Mouse (Mus musculus) kidney, adult 2 months (tissue): ENCODE data around the gene Vsx1.

Source experiments
- CTCF ChIP-seq: fragments of 200-500 bp; conservative IDR thresholded peaks from 2 replicates; pipeline ENCODE4 v1.5.1; 2011; ENCODE audit warnings: low read depth, mild to moderate bottlenecking, control low read depth, low read length, moderate library complexity, mixed read lengths; ENCODE audit not compliant: insufficient read depth, insufficient read length
- POLR2A ChIP-seq: fragments of 200-500 bp; IDR thresholded peaks from one replicate; pipeline ENCODE4 v1.6.1; 2011; ENCODE audit warnings: low read depth, low read length, control low read depth

DNA sequence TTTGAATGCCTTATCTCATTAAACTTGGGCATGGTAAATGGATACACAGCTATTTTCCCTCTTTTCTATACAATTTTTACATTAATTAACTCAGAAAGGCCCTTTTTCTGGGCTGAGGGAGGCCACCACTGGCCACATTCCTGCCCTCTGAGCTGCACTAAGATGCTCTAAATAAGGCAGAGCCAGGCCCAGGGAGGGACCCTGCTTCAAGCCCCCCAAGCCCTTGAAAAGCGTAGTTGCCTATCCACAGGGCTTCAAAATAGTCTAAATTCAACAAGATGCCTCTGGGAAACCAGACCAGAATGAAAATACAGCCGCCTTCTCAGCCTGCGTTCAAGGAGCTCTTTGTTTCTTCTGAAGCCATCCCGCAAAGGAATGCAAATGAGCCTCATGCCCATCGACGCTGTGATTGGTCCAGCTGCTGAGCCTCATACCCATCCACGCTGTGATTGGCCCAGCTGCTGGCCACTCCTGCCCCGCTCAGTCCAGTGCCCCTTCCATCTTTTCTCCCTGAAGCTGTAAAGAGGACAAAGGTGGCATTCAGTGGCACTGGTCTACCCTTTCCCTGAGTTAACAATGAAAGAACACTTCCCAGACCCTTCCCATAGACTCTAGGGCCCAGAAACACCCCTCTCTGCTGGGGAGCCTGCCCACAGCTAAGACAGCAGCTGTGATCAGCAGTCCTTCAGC, 45.3 kb downstream of the Vsx1 start:
- no peak for TF ChIP-seq CTCF
- no peak for TF ChIP-seq POLR2A
